Mouse (Mus musculus) neutrophil, adult 5-6 weeks (primary cell): ENCODE results near the gene Itpk1. TPM values are rescaled to one million over a fixed set of nuclear protein-coding genes. Genes with fewer than 3 reads are reported as not detected.
A peak's percentile ranks its signal among the peaks of the same experiment; 100 is the strongest.
"Not testable (repeated sequence)": the region's sequence is repeated elsewhere in the genome, so short reads cannot be mapped to it uniquely, and the experiment has no call there.

ENCODE experiments used
- ATAC-seq: fragments of 151-379, 151-347 bp; 2 replicates; pipeline ENCODE4 v1.8.0; 2017; ENCODE audit warnings: mild to moderate bottlenecking, moderate TSS enrichment; ENCODE audit not compliant: insufficient number of reproducible peaks, poor library complexity, low FRiP score, severe bottlenecking; ENCODE audit errors: extremely low read depth
- total RNA-seq: library from RNA; stranded (forward); fragments of 200-1000 nt; gene quantifications from 2 replicates; pipeline ENCODE4 v1.2.3, GENCODE M21; 2017

Itpk1 gene
- total RNA-seq, 1 experiment from 2014 or later, result 14.0 TPM

- no peak for ATAC-seq
Observed at GRCm38 (mm10) chr12:102640436-102641163, 64.1 kb downstream of the Itpk1 start.

- no peak for ATAC-seq
Observed at GRCm38 (mm10) chr12:102638878-102639277, 65.9 kb downstream of the Itpk1 start.

- ATAC-seq, result no peak
Observed at GRCm38 (mm10) chr12:102637235-102637634, 67.5 kb downstream of the Itpk1 start.

GRCm38 (mm10) chr12:102634436-102635050 is 70.2 kb downstream of the Itpk1 start:
- no peak for ATAC-seq

GRCm38 (mm10) chr12:102633083-102633501 is 71.6 kb downstream of the Itpk1 start:
- ATAC-seq, result no peak

GRCm38 (mm10) chr12:102631690-102632089 is 73.0 kb downstream of the Itpk1 start:
- no peak for ATAC-seq

GRCm38 (mm10) chr12:102630471-102630870 is 74.3 kb downstream of the Itpk1 start:
- ATAC-seq, result not testable (repeated sequence)

- peak; percentile 51 for ATAC-seq
Observed at GRCm38 (mm10) chr12:102628221-102628620, 76.5 kb downstream of the Itpk1 start.

GRCm38 (mm10) chr12:102627545-102627944 is 77.2 kb downstream of the Itpk1 start:
- no peak for ATAC-seq

- no peak for ATAC-seq
Observed at GRCm38 (mm10) chr12:102626841-102627240, 77.9 kb downstream of the Itpk1 start.

GRCm38 (mm10) chr12:102625717-102626116 is 79.0 kb downstream of the Itpk1 start:
- ATAC-seq, result no peak

- ATAC-seq, result no peak
Observed at GRCm38 (mm10) chr12:102625118-102625517, 79.6 kb downstream of the Itpk1 start.

- ATAC-seq, result no peak
Observed at GRCm38 (mm10) chr12:102623827-102624226, 80.9 kb downstream of the Itpk1 start.

- no peak for ATAC-seq
Observed at GRCm38 (mm10) chr12:102622302-102622842, 82.4 kb downstream of the Itpk1 start.

GRCm38 (mm10) chr12:102621811-102622210 is 82.9 kb downstream of the Itpk1 start:
- ATAC-seq, result no peak

- ATAC-seq, result peak; percentile 48; the same call in 1 of the 2 replicates
Observed at GRCm38 (mm10) chr12:102621205-102621604, 83.5 kb downstream of the Itpk1 start.

- peak; percentile 13; the same call in 1 of the 2 replicates for ATAC-seq
Observed at GRCm38 (mm10) chr12:102619908-102620307, 84.8 kb downstream of the Itpk1 start.

GRCm38 (mm10) chr12:102618085-102618484 is 86.6 kb downstream of the Itpk1 start:
- no peak for ATAC-seq

- ATAC-seq, result no peak
Observed at GRCm38 (mm10) chr12:102616843-102617519, 87.7 kb downstream of the Itpk1 start.

GRCm38 (mm10) chr12:102616201-102616600 is 88.5 kb downstream of the Itpk1 start:
- no peak for ATAC-seq
